8 mouse cellular contexts compared by ENCODE assay signal in the genomic region with DNA sequence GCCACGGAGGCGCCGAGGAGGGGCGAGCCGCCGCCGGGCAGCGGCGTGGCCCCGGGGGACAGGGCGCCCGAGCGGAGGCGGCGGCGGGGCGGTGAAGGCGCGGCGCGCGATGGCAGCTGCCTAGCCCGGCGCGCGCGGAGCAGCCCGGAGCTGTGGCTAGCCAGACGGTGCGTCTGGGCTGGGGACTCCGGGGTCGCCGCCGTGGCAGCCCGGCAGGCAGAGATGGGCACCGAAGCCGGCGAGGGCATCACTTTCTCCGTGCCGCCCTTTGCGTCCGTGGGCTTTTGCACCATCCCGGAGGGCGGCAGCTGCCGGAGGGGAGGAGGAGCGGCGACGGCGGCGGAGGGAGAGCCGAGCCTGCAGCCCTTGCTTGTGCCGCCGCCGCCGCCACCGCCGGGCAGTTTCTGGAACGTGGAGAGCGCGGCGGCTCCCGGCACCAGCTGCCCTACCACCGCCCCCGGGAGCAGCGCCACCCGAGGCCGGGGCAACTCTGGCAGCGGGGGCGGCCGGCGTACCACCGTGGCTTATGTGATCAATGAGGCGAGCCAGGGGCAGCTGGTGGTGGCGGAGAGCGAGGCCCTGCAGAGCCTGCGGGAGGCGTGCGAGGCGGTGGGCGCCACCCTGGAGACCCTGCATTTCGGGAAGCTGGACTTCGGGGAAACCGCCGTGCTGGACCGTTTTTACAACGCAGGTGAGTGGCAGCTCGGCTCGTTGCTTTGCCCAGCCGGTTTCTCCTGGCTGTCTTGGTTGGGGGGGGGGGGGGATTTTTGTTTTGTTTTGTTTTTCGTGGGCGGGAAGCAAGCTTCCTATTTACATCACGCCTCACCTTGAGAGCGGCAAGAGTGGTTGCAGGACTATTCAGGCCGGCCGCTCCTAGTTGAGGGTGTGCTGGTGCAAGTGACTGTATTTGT. TPM values are rescaled to one million over a fixed set of nuclear protein-coding genes. Genes with fewer than 3 reads are reported as not detected.
DNase-seq lines count a peak whose midpoint lies in the region; ATAC-seq lines count a peak whose summit lies in the region.

Gene Map3k5, plus strand, starts transcription at position 89 of the 911 bp plus-strand sequence.

- peak in 1 of 2 experiments; percentile 59 for DNase-seq in left cerebral cortex, adult 18-20 months (ENCODE audit: low spot score in 2 of 2)
- DNase-seq in left cerebral cortex, adult 11 months (ENCODE audit: low spot score), result no peak
- DNase-seq in cerebellum, adult 8-10 months, result peak; percentile 58
- peak; percentile 33 to 38 for DNase-seq in frontal cortex, postnatal 25 days (ENCODE audit: low spot score in 2 of 2)
- DNase-seq in induced T-regulatory cell, adult 2 months (ENCODE audit: low read depth), result peak; percentile 66
- peak; percentile 74 for DNase-seq in limb, embryonic 10.5 days (ENCODE audit: low spot score)
- DNase-seq in midbrain, embryonic 10.5 days (ENCODE audit: low spot score), result peak; percentile 78

- H3K4me1 ChIP-seq in limb, embryonic 10.5 days, result peaks cover 28% of the 10 kb centered on the region
- peaks cover 22% of the 10 kb centered on the region for H3K4me1 ChIP-seq in midbrain, embryonic 10.5 days
- peaks cover 11% of the 10 kb centered on the region; the same call in 1 of the 2 replicates for H3K4me1 ChIP-seq in stomach, embryonic 15.5 days

- peaks cover 39% of the 10 kb centered on the region for H3K27me3 ChIP-seq in limb, embryonic 10.5 days (ENCODE audit: low read depth, poor library complexity, severe bottlenecking)
- H3K27me3 ChIP-seq in midbrain, embryonic 10.5 days (ENCODE audit: low read depth, poor library complexity, severe bottlenecking), result peaks cover 80% of the 10 kb centered on the region
- no peaks in the 10 kb centered on the region for H3K27me3 ChIP-seq in stomach, embryonic 15.5 days (replicated peaks)

- H3K27ac ChIP-seq in limb, embryonic 10.5 days, result peak within 1 kb of the TSS; percentile 87
- H3K27ac ChIP-seq in midbrain, embryonic 10.5 days (replicated peaks), result peak within 1 kb of the TSS; percentile 83
- H3K27ac ChIP-seq in stomach, embryonic 15.5 days, result peak within 1 kb of the TSS; percentile 95

- ATAC-seq in stomach, embryonic 15.5 days (ENCODE audit: insufficient read depth, low FRiP score, low read depth), result peak; percentile 19; the same call in 1 of the 2 replicates

- no peaks in the 10 kb centered on the region for H3K36me3 ChIP-seq in limb, embryonic 10.5 days
- H3K36me3 ChIP-seq in midbrain, embryonic 10.5 days, result no peaks in the 10 kb centered on the region
- no peaks in the 10 kb centered on the region for H3K36me3 ChIP-seq in stomach, embryonic 15.5 days

- H3K4me2 ChIP-seq in stomach, embryonic 15.5 days, result peak within 1 kb of the TSS; percentile 97

- H3K9me3 ChIP-seq in limb, embryonic 10.5 days (replicated peaks), result no peaks in the 10 kb centered on the region
- H3K9me3 ChIP-seq in midbrain, embryonic 10.5 days (replicated peaks), result no peaks in the 10 kb centered on the region
- H3K9me3 ChIP-seq in stomach, embryonic 15.5 days, result no peaks in the 10 kb centered on the region

- WGBS in limb, embryonic 10.5 days, result under 1% methylated on average over 92 of the region's 95 CpGs
- WGBS in midbrain, embryonic 10.5 days, result under 1% methylated on average over 82 of the region's 95 CpGs
- under 1% methylated on average over 70 of the region's 95 CpGs for WGBS in stomach, embryonic 15.5 days

- peak within 1 kb of the TSS; percentile 80 for H3K4me3 ChIP-seq in limb, embryonic 10.5 days
- peak within 1 kb of the TSS; percentile 77 for H3K4me3 ChIP-seq in midbrain, embryonic 10.5 days
- H3K4me3 ChIP-seq in stomach, embryonic 15.5 days (replicated peaks), result peak within 1 kb of the TSS; percentile 81

- H3K9ac ChIP-seq in stomach, embryonic 15.5 days, result peak within 1 kb of the TSS; percentile 68

RNA-seq across cellular contexts. Expression of gene Map3k5, which starts in this region (rescaled TPM):
- total RNA-seq in left cerebral cortex, adult 18-20 months (2021), result 10 to 100 TPM; 47.7 to 48.4 TPM
- polyA plus RNA-seq in limb, embryonic 10.5 days (2016; fragmentation: Nextera tagmentation; extraction: Ambion mirVana), result 0.44 and 0.58 TPM in 2 replicates
- 0.32 and 0.34 TPM in 2 replicates for polyA plus RNA-seq in midbrain, embryonic 10.5 days (2016; fragmentation: Nextera tagmentation; extraction: Ambion mirVana)
- 3.0 and 3.3 TPM in 2 replicates for polyA plus RNA-seq in stomach, embryonic 15.5 days (2015; fragmentation: Nextera tagmentation; extraction: Ambion mirVana)

Comparison
In these comparisons a context has a peak if more than half of its experiments do, and no peak if none do; other contexts are left out.
1. Peak in DNase-seq, H3K4me3 ChIP-seq and H3K27ac ChIP-seq in limb, embryonic 10.5 days; RNA of the gene not detected or under 1 TPM.
2. Peak in DNase-seq, H3K4me3 ChIP-seq and H3K27ac ChIP-seq in midbrain, embryonic 10.5 days; RNA of the gene not detected or under 1 TPM.